Mouse (Mus musculus) embryonic facial prominence, embryonic 12.5 days (tissue): ENCODE measurements around the gene Arhgef40. TPM values are rescaled to one million over a fixed set of nuclear protein-coding genes. Genes with fewer than 3 reads are reported as not detected.
A peak's percentile ranks its signal among the peaks of the same experiment; 100 is the strongest.
"Not testable (repeated sequence)": the region's sequence is repeated elsewhere in the genome, so short reads cannot be mapped to it uniquely, and the experiment has no call there.

Experiments
- ATAC-seq: fragments of 200-750 bp; cut with Nextera tagmentation; 2 replicates; pipeline ENCODE4 v1.8.0; 2017; ENCODE audit not compliant: insufficient number of reproducible peaks, insufficient read depth, low FRiP score, low TSS enrichment
- H3K27ac ChIP-seq: fragments of 300-500 bp; sonication (generic); 2 replicates; pipeline ENCODE4 v1.5.1; 2016; ENCODE audit warnings: mild to moderate bottlenecking
- H3K27me3 ChIP-seq: fragments of 300-500 bp; sonication (generic); 2 replicates; pipeline ENCODE4 v1.6.1; 2016; ENCODE audit warnings: mild to moderate bottlenecking, moderate library complexity
- H3K36me3 ChIP-seq: fragments of 300-500 bp; sonication (generic); 2 replicates; pipeline ENCODE4 v1.6.1; 2016; ENCODE audit warnings: mild to moderate bottlenecking
- H3K4me1 ChIP-seq: fragments of 300-500 bp; sonication (generic); 2 replicates; pipeline ENCODE4 v1.6.1; 2016
- H3K4me2 ChIP-seq: fragments of 300-500 bp; sonication (generic); replicated peaks from 2 replicates; pipeline ENCODE4 v1.6.1; 2016; ENCODE audit warnings: mild to moderate bottlenecking, moderate library complexity
- H3K4me3 ChIP-seq: fragments of 300-500 bp; sonication (generic); 2 replicates; pipeline ENCODE4 v1.5.1; 2016; ENCODE audit warnings: mild to moderate bottlenecking
- H3K9ac ChIP-seq: fragments of 300-500 bp; sonication (generic); 2 replicates; pipeline ENCODE4 v1.6.1; 2016; ENCODE audit warnings: mild to moderate bottlenecking, moderate library complexity
- H3K9me3 ChIP-seq: fragments of 300-500 bp; sonication (generic); 2 replicates; pipeline ENCODE4 v1.6.1; 2016; ENCODE audit warnings: mild to moderate bottlenecking, moderate library complexity
- WGBS: fragments of 180-500 bp; shearing (Covaris S2); methylation state at CpG from one replicate; pipeline ENCODE4 v1.1.7; 2016; 5-methylcytosine and 5-hydroxymethylcytosine counted together
- polyA plus RNA-seq: library from polyadenylated mRNA; unstranded; fragments of >200 nt; fragmentation: Nextera tagmentation; extraction: Ambion mirVana; gene quantifications from 2 replicates; pipeline ENCODE4 v1.2.1, GENCODE M21; 2016

The Arhgef40 gene
- polyA plus RNA-seq, 1 experiment from 2014 or later = 204 TPM

DNA sequence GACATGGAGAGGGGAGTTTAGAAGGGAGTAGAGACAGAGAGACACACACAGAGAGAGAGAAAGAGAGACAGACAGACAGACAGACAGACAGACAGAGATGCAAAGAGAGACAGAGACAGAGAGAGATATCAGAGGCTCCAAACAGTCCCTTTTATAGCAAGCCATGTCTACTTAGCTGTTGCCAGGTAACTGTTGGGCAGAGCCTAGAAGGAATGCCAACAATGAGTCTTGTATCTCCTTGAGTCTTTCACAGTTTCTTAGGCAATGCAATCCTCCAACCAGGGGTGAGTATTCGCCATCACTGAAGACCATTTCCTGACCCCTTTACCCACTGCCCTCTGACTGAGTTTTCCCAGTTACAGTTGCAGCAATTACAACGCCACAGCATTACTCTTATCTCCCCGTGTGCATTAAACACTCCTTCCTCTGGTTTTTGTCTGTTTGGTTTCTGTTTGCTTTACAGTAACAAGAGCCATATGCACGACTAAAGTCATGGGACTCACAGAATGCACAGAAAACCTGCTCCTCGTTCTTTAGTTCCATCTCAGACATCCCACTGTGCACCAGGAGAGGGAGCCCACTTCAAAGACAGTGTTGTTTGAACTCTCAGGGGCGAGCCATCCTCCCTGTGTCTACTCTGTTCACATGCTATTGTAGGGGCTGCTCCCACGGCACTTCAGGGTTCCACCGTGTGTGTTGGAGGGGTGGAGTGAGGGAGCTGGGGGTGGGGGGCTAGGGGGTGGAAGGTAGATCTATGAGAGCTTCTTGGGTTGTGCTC is 60.6 kb downstream of the Arhgef40 start:
- peak; percentile 81 for ATAC-seq
- H3K36me3 ChIP-seq = no peaks in the 10 kb centered on the region
- no peak overlapping the region for H3K9ac ChIP-seq
- H3K4me2 ChIP-seq = 0 out of 2 replicates have a peak overlapping the region, but pooled peaks have one; percentile 8
- H3K27ac ChIP-seq = 0 out of 2 replicates have a peak overlapping the region, but pooled peaks have one; percentile 13
- H3K4me1 ChIP-seq = 0 out of 2 replicates have a peak, but pooled peaks cover 3% of the 10 kb centered on the region
- no peaks in the 10 kb centered on the region for H3K27me3 ChIP-seq
- no peak overlapping the region for H3K4me3 ChIP-seq
- 9% methylated on average over 8 of the region's 8 CpGs for WGBS
- no peaks in the 10 kb centered on the region for H3K9me3 ChIP-seq

GRCm38 (mm10) chr14:52045966-52046565 is 61.5 kb downstream of the Arhgef40 start:
- no peaks in the 10 kb centered on the region for H3K9me3 ChIP-seq
- no peaks in the 10 kb centered on the region for H3K27me3 ChIP-seq
- 79% methylated on average over 9 of the region's 9 CpGs for WGBS
- H3K27ac ChIP-seq = no peak overlapping the region
- no peak overlapping the region for H3K9ac ChIP-seq
- H3K4me2 ChIP-seq = no peak overlapping the region
- ATAC-seq = no peak
- 0 out of 2 replicates have a peak, but pooled peaks cover 3% of the 10 kb centered on the region for H3K4me1 ChIP-seq
- H3K4me3 ChIP-seq = no peak overlapping the region
- no peaks in the 10 kb centered on the region for H3K36me3 ChIP-seq

DNA sequence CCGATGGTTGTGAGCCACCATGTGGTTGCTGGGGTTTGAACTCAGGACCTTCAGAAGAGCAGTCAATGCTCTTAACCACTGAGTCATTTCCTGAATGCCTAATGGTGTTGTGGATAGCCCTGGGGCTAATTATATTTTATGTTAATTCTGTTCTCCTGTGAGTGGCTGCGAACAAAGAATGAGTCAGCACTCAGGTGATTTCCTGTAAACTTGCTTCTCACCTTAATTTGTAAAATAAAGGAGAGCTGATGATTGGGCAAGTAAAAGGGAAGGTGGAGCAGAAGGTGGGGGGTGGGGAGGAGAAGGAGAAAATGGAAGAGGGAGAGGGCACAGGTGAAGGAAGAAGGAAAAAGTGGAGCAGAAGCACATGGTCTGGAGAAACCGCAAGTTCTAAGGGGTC is 68.2 kb downstream of the Arhgef40 start:
- H3K9ac ChIP-seq, H3K27ac ChIP-seq, H3K36me3 ChIP-seq, H3K4me2 ChIP-seq, H3K27me3 ChIP-seq, H3K4me3 ChIP-seq, H3K4me1 ChIP-seq, ATAC-seq, H3K9me3 ChIP-seq: not testable (repeated sequence)
- 91% methylated on average over 3 of the region's 3 CpGs for WGBS

Other genes starting within 250 kb of the Arhgef40 start
- not detected in 2 replicates for gene Ang4, start 211.1 kb upstream of the Arhgef40 start, polyA plus RNA-seq
- gene AY358078, start 184.7 kb upstream of the Arhgef40 start, polyA plus RNA-seq = not detected in 2 replicates
- gene Ear6, start 131.0 kb upstream of the Arhgef40 start, polyA plus RNA-seq = not detected in 2 replicates
- 55.5 and 56.8 TPM in 2 replicates for gene Mettl17, start 99.9 kb upstream of the Arhgef40 start, polyA plus RNA-seq
- 1.4 and 1.5 TPM in 2 replicates for gene Slc39a2, start 91.8 kb upstream of the Arhgef40 start, polyA plus RNA-seq
- gene Ndrg2, start 70.6 kb upstream of the Arhgef40 start, polyA plus RNA-seq = 30.9 and 37.1 TPM in 2 replicates
- gene Tppp2, start 66.3 kb upstream of the Arhgef40 start, polyA plus RNA-seq = not detected in 2 replicates
- gene Rnase13, start 61.9 kb upstream of the Arhgef40 start, polyA plus RNA-seq = not detected in 2 replicates
- 0.51 and 0.63 TPM in 2 replicates for gene Tmem253, start 30.9 kb downstream of the Arhgef40 start, polyA plus RNA-seq
- gene Zfp219, start 36.0 kb downstream of the Arhgef40 start, polyA plus RNA-seq = 56.7 and 60.6 TPM in 2 replicates
- not detected in 2 replicates for gene Olfr221, start 57.7 kb downstream of the Arhgef40 start, polyA plus RNA-seq
- gene Hnrnpc, start 119.3 kb downstream of the Arhgef40 start, polyA plus RNA-seq = 778 and 818 TPM in 2 replicates
- 72.3 and 75.9 TPM in 2 replicates for gene Rpgrip1, start 126.0 kb downstream of the Arhgef40 start, polyA plus RNA-seq
- gene Supt16, start 212.7 kb downstream of the Arhgef40 start, polyA plus RNA-seq = 74.9 and 77.4 TPM in 2 replicates